Mouse (Mus musculus) forebrain, embryonic 14.5 days (tissue): ENCODE measurements around the gene Npm3. TPM values are rescaled to one million over a fixed set of nuclear protein-coding genes. Genes with fewer than 3 reads are reported as not detected.

ENCODE experiments used
- ATAC-seq: fragments of 200-750 bp; cut with Nextera tagmentation; 2 replicates; pipeline ENCODE4 v1.8.0; 2017; ENCODE audit warnings: mild to moderate bottlenecking, moderate library complexity
- DNase-seq: peaks from one replicate; pipeline ENCODE4 v3.0.0-alpha.2; 2015; ENCODE audit warnings: low spot score
- H3K27ac ChIP-seq: fragments of 300-500 bp; sonication (generic); 2 replicates; pipeline ENCODE4 v1.5.1; 2014; ENCODE audit warnings: low read depth, mild to moderate bottlenecking, control low read depth, low read length, moderate library complexity
- H3K27me3 ChIP-seq: fragments of 300-500 bp; sonication (generic); replicated peaks from 2 replicates; pipeline ENCODE4 v1.6.1; 2014; ENCODE audit warnings: low read length, control low read depth, mixed read lengths; ENCODE audit not compliant: control insufficient read depth, insufficient read depth
- H3K36me3 ChIP-seq: fragments of 300-500 bp; sonication (generic); 2 replicates; pipeline ENCODE4 v1.6.1; 2014; ENCODE audit warnings: low read length, control low read depth; ENCODE audit not compliant: control insufficient read depth, insufficient read depth
- H3K4me1 ChIP-seq: fragments of 300-500 bp; sonication (generic); 2 replicates; pipeline ENCODE4 v1.6.1; 2014; ENCODE audit warnings: antibody characterized with exemption, low read length, control low read depth; ENCODE audit not compliant: control insufficient read depth, insufficient read depth
- H3K4me2 ChIP-seq: fragments of 300-500 bp; sonication (generic); 2 replicates; pipeline ENCODE4 v1.6.1; 2014; ENCODE audit warnings: mild to moderate bottlenecking, control low read depth, low read length
- H3K4me3 ChIP-seq: fragments of 300-500 bp; sonication (generic); 2 replicates; pipeline ENCODE4 v1.5.1; 2014; ENCODE audit warnings: low read depth, low read length, control low read depth
- H3K9ac ChIP-seq: fragments of 300-500 bp; sonication (generic); 2 replicates; pipeline ENCODE4 v1.6.1; 2014; ENCODE audit warnings: mild to moderate bottlenecking, low read length, control low read depth, moderate library complexity
- H3K9me3 ChIP-seq: fragments of 300-500 bp; sonication (generic); replicated peaks from 2 replicates; pipeline ENCODE4 v1.6.1; 2016; ENCODE audit warnings: low read length, control low read depth, mixed read lengths; ENCODE audit not compliant: control insufficient read depth
- WGBS: fragments of 180-500 bp; shearing (Covaris S2); extraction: QIAGEN DNeasy Blood & Tissue Kit; methylation state at CpG from one replicate; pipeline ENCODE4 v1.1.7; 2014; 5-methylcytosine and 5-hydroxymethylcytosine counted together
- polyA plus RNA-seq: library from polyadenylated mRNA; unstranded; fragments of >200 nt; fragmentation: Nextera tagmentation; extraction: Ambion mirVana; gene quantifications from 2 replicates; pipeline ENCODE4 v1.2.1, GENCODE M21; 2014

Gene Npm3
- polyA plus RNA-seq: 11.7 and 12.7 TPM in 2 replicates

- under 1% methylated on average over 59 of the region's 60 CpGs for WGBS
- Histone ChIP-seq H3K4me3 (peak within 1 kb of the TSS; percentile 76), H3K9me3 (no peaks in the 10 kb centered on the region), H3K9ac (peak within 1 kb of the TSS; percentile 84), H3K4me2 (peak within 1 kb of the TSS; percentile 94), H3K27me3 (peaks cover 16% of the 10 kb centered on the region), H3K27ac (no peak within 1 kb of the TSS), H3K4me1 (peaks cover 6% of the 10 kb centered on the region; the same call in 1 of the 2 replicates), H3K36me3 (peaks cover 31% of the 10 kb centered on the region)
- ATAC-seq (peak; percentile 85), DNase-seq (peak; percentile 91)
Observed at GRCm38 (mm10) chr19:45749243-45750043, at the start of gene Npm3. Gene Npm3, minus strand, starts transcription at chr19:45749591.

DNA sequence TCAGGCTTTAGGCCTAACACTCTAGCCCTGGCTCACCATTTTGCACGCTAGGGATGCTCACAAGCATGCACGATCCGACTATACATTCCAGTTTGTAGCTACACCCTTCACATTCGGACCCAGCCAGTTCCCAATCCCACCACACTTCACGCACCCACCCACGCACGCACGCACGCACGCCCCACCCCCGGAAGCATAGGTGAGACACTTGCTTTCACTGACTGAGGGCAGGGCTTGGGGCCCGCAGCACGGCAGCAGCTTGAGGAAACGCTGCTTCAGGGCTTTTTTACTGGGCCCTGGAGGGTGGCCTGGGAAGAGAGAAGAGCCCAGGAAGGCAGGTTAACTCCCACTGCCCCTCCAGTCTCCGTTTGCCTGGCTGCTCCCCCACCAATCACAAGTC is 47.5 kb upstream of the Npm3 start:
- no peaks in the 10 kb centered on the region for H3K9me3 ChIP-seq
- H3K4me2 ChIP-seq: no peak overlapping the region
- H3K4me3 ChIP-seq: no peak overlapping the region
- no peak for DNase-seq
- no peaks in the 10 kb centered on the region for H3K27me3 ChIP-seq
- H3K27ac ChIP-seq: no peak overlapping the region
- no peaks in the 10 kb centered on the region for H3K36me3 ChIP-seq
- no peak overlapping the region for H3K9ac ChIP-seq
- no peaks in the 10 kb centered on the region for H3K4me1 ChIP-seq
- 74% methylated on average over 15 of the region's 15 CpGs for WGBS
- ATAC-seq: no peak

GRCm38 (mm10) chr19:45796061-45796556 is 46.7 kb upstream of the Npm3 start:
- no peak for ATAC-seq
- 9% methylated on average over 15 of the region's 15 CpGs for WGBS
- no peaks in the 10 kb centered on the region for H3K4me1 ChIP-seq
- H3K27me3 ChIP-seq: no peaks in the 10 kb centered on the region
- H3K36me3 ChIP-seq: no peaks in the 10 kb centered on the region
- no peaks in the 10 kb centered on the region for H3K9me3 ChIP-seq
- peak overlapping the region; percentile 33 for H3K4me2 ChIP-seq
- H3K4me3 ChIP-seq: 0 out of 2 replicates have a peak overlapping the region, but pooled peaks have one; percentile 4
- H3K27ac ChIP-seq: no peak overlapping the region
- H3K9ac ChIP-seq: no peak overlapping the region; the same call in 1 of the 2 replicates
- DNase-seq: no peak

- WGBS: 43% methylated on average over 15 of the region's 15 CpGs
- H3K4me2 ChIP-seq: peak overlapping the region; percentile 33; the same call in 1 of the 2 replicates
- DNase-seq (no peak), ATAC-seq (no peak)
- H3K27ac ChIP-seq: no peak overlapping the region
- H3K4me1 ChIP-seq: no peaks in the 10 kb centered on the region
- no peaks in the 10 kb centered on the region for H3K9me3 ChIP-seq
- H3K9ac ChIP-seq: no peak overlapping the region
- no peak overlapping the region for H3K4me3 ChIP-seq
- H3K36me3 ChIP-seq: no peaks in the 10 kb centered on the region
- H3K27me3 ChIP-seq: no peaks in the 10 kb centered on the region
Observed at GRCm38 (mm10) chr19:45795406-45795944, 46.1 kb upstream of the Npm3 start.

GRCm38 (mm10) chr19:45794718-45795117 is 45.3 kb upstream of the Npm3 start:
- WGBS: 88% methylated on average over 6 of the region's 6 CpGs

GRCm38 (mm10) chr19:45792404-45792803 is 43.0 kb upstream of the Npm3 start:
- 88% methylated on average over 6 of the region's 6 CpGs for WGBS
- Histone ChIP-seq H3K4me1 (no peaks in the 10 kb centered on the region), H3K9ac (no peak overlapping the region), H3K9me3 (no peaks in the 10 kb centered on the region), H3K4me3 (no peak overlapping the region), H3K4me2 (no peak overlapping the region), H3K27ac (no peak overlapping the region), H3K36me3 (no peaks in the 10 kb centered on the region), H3K27me3 (no peaks in the 10 kb centered on the region)
- DNase-seq: no peak
- ATAC-seq: no peak

More at GRCm38 (mm10) chr19:45794718-45795117, 45.3 kb upstream of the Npm3 start:
- H3K27ac ChIP-seq: no peak overlapping the region
- no peak overlapping the region for H3K4me3 ChIP-seq
- DNase-seq (no peak), ATAC-seq (no peak)
- no peak overlapping the region for H3K4me2 ChIP-seq
- no peak overlapping the region for H3K9ac ChIP-seq
- H3K27me3 ChIP-seq: no peaks in the 10 kb centered on the region
- H3K9me3 ChIP-seq: no peaks in the 10 kb centered on the region
- no peaks in the 10 kb centered on the region for H3K36me3 ChIP-seq
- H3K4me1 ChIP-seq: no peaks in the 10 kb centered on the region

GRCm38 (mm10) chr19:45789888-45790874 is 40.8 kb upstream of the Npm3 start:
- Histone ChIP-seq H3K27ac (no peak overlapping the region), H3K36me3 (no peaks in the 10 kb centered on the region), H3K4me1 (no peaks in the 10 kb centered on the region), H3K4me3 (no peak overlapping the region), H3K4me2 (no peak overlapping the region), H3K27me3 (no peaks in the 10 kb centered on the region), H3K9me3 (no peaks in the 10 kb centered on the region), H3K9ac (no peak overlapping the region)
- no peak for DNase-seq
- WGBS: 82% methylated on average over 12 of the region's 13 CpGs
- ATAC-seq: no peak

DNA sequence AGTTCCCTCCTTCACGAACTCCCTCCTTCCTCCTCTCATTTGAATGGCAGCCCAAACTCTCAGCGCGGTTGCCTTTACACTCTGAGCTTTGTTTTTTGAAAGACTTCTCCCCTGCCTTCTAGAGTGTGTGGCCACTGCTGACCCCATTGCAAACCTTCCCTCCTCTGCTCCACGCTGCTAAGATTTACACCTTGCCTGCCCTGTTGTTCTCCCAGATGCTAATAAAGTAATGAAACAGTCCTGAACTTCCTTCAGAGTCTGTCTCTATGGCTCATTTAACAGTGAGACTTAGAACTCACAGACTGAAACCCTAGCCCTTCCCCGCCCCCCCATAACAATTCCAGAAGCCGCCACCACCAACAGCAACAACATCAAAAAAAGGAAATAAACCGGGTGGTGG is 40.0 kb upstream of the Npm3 start:
- Histone ChIP-seq H3K36me3 (no peaks in the 10 kb centered on the region), H3K27ac (no peak overlapping the region), H3K27me3 (no peaks in the 10 kb centered on the region), H3K4me3 (no peak overlapping the region), H3K9me3 (no peaks in the 10 kb centered on the region), H3K4me1 (no peaks in the 10 kb centered on the region), H3K9ac (no peak overlapping the region), H3K4me2 (no peak overlapping the region)
- DNase-seq (no peak), ATAC-seq (no peak)
- 79% methylated on average over 7 of the region's 7 CpGs for WGBS
